Mouse (Mus musculus) thymus, postnatal 0 days (tissue): ENCODE results near the gene 9430038I01Rik. TPM values are rescaled to one million over a fixed set of nuclear protein-coding genes. Genes with fewer than 3 reads are reported as not detected.

ENCODE experiments used
- DNase-seq: peaks from one replicate; pipeline ENCODE4 v3.0.0-alpha.2; 2015; ENCODE audit warnings: low spot score
- polyA plus RNA-seq: library from polyadenylated mRNA; unstranded; fragments of >200 nt; fragmentation: Nextera tagmentation; extraction: Ambion mirVana; gene quantifications from 2 replicates; pipeline ENCODE4 v1.2.1, GENCODE M21; 2015

9430038I01Rik gene
- polyA plus RNA-seq, 1 experiment from 2014 or later, result 12.1 TPM

DNA sequence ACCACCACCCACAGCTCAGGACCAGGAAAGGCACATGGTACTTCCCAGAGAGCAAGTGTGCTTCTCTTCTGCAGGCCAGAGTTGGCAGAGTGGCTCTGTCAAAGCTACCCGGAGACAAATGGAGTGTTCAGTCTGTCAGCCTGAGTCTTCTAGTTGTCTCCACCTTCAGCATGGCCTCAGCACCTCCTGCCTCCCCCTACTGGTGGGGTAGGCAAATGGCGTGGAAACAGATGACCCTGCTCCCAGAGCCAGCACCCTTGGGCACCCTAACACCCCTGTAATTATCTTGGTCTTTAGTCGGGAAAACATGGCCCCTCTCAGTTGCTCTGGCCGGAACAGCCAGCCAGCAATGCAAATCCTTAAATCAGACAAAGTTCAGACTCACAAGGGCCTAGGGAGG lies 43.8 kb downstream of the 9430038I01Rik start:
- no peak for DNase-seq

DNA sequence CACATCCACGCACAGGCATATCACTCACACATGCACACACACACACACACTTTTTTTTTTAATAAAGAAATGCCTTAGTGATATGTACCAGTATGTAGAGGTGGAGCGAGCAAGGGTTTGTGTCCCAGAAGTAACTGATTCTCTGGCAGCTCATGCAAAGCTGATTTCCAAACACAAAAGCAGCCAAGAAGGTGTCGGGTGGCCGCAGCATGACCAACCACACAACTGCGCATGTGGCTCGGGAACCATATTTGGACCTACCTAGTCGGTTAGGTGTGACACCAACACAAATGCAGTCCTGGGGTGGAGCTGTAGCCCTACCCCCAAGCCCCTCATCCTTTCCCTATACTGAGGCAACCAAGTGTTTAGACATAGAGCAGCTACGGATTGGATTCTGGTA lies 45.5 kb downstream of the 9430038I01Rik start:
- no peak for DNase-seq

DNA sequence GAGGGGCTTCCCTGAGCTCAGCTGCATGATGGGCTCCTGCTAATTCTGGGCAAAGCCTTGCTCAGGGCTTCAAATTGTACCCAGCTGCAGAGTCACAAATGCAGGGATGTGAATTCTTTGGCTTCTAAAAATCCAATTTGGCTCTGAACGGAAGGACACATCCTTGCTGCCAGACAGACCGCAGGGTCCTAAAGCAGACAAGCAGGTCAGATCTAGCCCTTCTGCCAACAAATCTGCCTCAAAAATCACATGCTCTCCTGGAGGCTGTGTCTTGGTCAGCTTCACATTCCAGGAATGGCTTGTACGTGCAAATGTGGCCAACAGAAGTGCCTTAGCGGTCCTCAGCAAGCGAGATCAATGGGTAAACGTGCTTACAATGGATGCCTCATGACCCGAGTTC lies 46.0 kb downstream of the 9430038I01Rik start:
- DNase-seq, result no peak

DNA sequence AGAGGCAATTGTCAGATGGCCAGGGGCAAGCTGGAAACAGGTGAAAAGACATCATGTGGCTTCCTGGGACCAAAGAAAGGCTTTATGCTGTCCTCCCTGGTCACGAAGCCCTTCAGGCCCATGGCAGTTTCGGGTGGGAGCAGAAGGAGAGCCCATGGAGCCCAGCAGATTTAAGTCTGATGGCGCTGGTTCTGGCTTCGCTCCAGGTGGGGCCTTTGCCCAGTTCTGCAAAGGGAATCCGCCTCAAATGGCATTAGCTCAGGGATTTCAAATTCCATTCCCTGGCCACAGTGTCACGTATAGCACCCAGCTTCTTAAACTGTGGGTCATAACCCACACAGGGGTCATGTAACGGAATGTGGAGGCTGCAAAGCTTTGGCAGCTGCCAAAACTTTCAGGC lies 63.7 kb downstream of the 9430038I01Rik start:
- DNase-seq, result no peak

DNA sequence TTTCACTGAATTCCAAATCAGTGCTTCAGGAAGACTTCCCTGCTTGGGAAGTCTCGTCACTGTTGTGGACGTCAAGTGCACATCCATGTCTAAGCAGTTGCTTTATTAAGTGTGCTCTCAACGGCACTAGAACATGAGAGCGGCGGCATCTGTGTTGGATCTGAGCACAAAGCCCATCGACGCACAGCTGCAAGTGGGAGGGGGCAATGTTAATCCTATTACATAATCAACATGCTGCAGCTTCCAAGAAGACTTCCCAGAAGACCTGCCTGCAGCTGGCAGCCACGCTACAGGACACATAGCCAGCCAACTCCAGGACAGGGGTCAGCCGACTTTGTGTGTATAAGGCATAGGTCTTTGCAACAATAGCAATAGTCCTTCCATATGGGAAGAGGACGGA lies 64.5 kb downstream of the 9430038I01Rik start:
- DNase-seq, result no peak

DNA sequence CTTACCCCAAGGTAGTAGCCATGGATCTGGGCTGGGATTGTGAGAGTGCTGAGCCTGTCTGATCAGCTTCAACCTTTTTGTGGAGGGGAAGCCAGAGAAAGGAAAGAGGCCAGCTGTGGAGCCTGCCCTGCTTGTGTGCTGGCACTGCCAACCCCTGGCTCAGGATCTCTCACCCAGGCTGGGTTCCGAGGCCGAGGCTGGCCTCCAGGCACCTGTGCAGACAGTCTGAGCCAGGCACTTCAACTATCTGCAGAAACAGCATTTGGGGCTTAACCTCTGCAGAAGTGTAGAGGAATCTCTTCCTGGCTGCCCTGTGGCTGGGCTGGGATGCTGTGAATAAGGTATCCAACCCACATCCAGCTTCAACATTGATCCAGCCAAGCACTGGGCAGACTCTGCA lies 76.6 kb downstream of the 9430038I01Rik start:
- DNase-seq, result no peak

Other genes with a start within 250 kb of the 9430038I01Rik start
- 0.30 and 0.39 TPM in 2 replicates for gene Ebf3, start 96.3 kb downstream of the 9430038I01Rik start, polyA plus RNA-seq
- 204 and 219 TPM in 2 replicates for gene Glrx3, start 26.9 kb upstream of the 9430038I01Rik start, polyA plus RNA-seq